Mouse (Mus musculus) liver, embryonic 12.5 days (tissue): ENCODE measurements around the gene Pgap3. TPM values are rescaled to one million over a fixed set of nuclear protein-coding genes. Genes with fewer than 3 reads are reported as not detected.
"Not testable (repeated sequence)": the region's sequence is repeated elsewhere in the genome, so short reads cannot be mapped to it uniquely, and the experiment has no call there.

Source experiments
- ATAC-seq: fragments of 200-750 bp; cut with Nextera tagmentation; 2 replicates; pipeline ENCODE4 v1.8.0; 2017; ENCODE audit warnings: moderate number of reproducible peaks, mild to moderate bottlenecking, moderate library complexity
- H3K27ac ChIP-seq: fragments of 300-500 bp; sonication (generic); 2 replicates; pipeline ENCODE4 v1.5.1; 2016; ENCODE audit warnings: mild to moderate bottlenecking
- H3K27me3 ChIP-seq: fragments of 300-500 bp; sonication (generic); replicated peaks from 2 replicates; pipeline ENCODE4 v1.6.1; 2016; ENCODE audit warnings: mild to moderate bottlenecking, moderate library complexity
- H3K36me3 ChIP-seq: fragments of 300-500 bp; sonication (generic); 2 replicates; pipeline ENCODE4 v1.6.1; 2016; ENCODE audit warnings: mild to moderate bottlenecking, moderate library complexity
- H3K4me1 ChIP-seq: fragments of 300-500 bp; sonication (generic); 2 replicates; pipeline ENCODE4 v1.6.1; 2016
- H3K4me2 ChIP-seq: fragments of 300-500 bp; sonication (generic); 2 replicates; pipeline ENCODE4 v1.6.1; 2016; ENCODE audit warnings: mild to moderate bottlenecking, moderate library complexity
- H3K4me3 ChIP-seq: fragments of 300-500 bp; sonication (generic); 2 replicates; pipeline ENCODE4 v1.5.1; 2016; ENCODE audit warnings: mild to moderate bottlenecking, moderate library complexity
- H3K9ac ChIP-seq: fragments of 300-500 bp; sonication (generic); 2 replicates; pipeline ENCODE4 v1.6.1; 2016; ENCODE audit warnings: mild to moderate bottlenecking, moderate library complexity
- H3K9me3 ChIP-seq: fragments of 300-500 bp; sonication (generic); replicated peaks from 2 replicates; pipeline ENCODE4 v1.6.1; 2016; ENCODE audit warnings: mild to moderate bottlenecking, moderate library complexity
- WGBS: fragments of 180-500 bp; shearing (Covaris S2); methylation state at CpG from one replicate; pipeline ENCODE4 v1.1.7; 2016; ENCODE audit not compliant: insufficient replicate concordance; 5-methylcytosine and 5-hydroxymethylcytosine counted together
- polyA plus RNA-seq: library from polyadenylated mRNA; unstranded; fragments of >200 nt; fragmentation: Nextera tagmentation; extraction: Ambion mirVana; gene quantifications from 2 replicates; pipeline ENCODE4 v1.2.1, GENCODE M21; 2016

The Pgap3 gene
- polyA plus RNA-seq, 1 experiment from 2014 or later: 3.5 TPM

DNA sequence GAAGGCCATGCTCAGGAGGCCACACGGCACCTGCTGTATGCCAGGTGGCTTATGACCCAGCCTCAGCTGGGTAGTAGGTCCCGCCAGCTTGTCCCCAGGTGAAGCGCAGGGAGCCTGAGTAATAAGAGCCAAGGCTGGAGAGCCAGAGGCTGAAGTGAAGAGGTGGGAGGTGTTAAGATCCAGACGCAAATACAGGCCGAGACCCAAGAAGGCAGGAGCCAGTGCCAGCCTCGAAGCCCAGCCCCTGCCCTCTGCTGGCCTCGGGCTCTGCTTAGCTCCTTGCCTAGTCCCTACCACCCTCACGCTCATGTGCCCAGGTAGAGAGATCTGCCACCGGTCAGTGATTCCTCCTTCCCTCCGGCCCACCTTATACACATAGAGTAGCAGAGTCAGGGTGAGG is 12.0 kb downstream of the Pgap3 start:
- H3K4me3 ChIP-seq: no peak overlapping the region
- WGBS: 59% methylated on average over 10 of the region's 10 CpGs
- H3K4me2 ChIP-seq: no peak overlapping the region
- no peak overlapping the region for H3K27ac ChIP-seq
- H3K4me1 ChIP-seq: peaks cover 24% of the 10 kb centered on the region
- H3K9ac ChIP-seq: no peak overlapping the region
- peaks cover 87% of the 10 kb centered on the region for H3K27me3 ChIP-seq
- no peaks in the 10 kb centered on the region for H3K9me3 ChIP-seq
- H3K36me3 ChIP-seq: no peaks in the 10 kb centered on the region
- no peak for ATAC-seq

GRCm38 (mm10) chr11:98387056-98387577 is 13.2 kb downstream of the Pgap3 start:
- no peak overlapping the region for H3K4me2 ChIP-seq
- no peak overlapping the region for H3K4me3 ChIP-seq
- no peaks in the 10 kb centered on the region for H3K9me3 ChIP-seq
- no peak overlapping the region for H3K27ac ChIP-seq
- no peak for ATAC-seq
- WGBS: 40% methylated on average over 14 of the region's 14 CpGs
- H3K9ac ChIP-seq: no peak overlapping the region
- H3K36me3 ChIP-seq: no peaks in the 10 kb centered on the region
- peaks cover 92% of the 10 kb centered on the region for H3K27me3 ChIP-seq
- peaks cover 13% of the 10 kb centered on the region for H3K4me1 ChIP-seq

DNA sequence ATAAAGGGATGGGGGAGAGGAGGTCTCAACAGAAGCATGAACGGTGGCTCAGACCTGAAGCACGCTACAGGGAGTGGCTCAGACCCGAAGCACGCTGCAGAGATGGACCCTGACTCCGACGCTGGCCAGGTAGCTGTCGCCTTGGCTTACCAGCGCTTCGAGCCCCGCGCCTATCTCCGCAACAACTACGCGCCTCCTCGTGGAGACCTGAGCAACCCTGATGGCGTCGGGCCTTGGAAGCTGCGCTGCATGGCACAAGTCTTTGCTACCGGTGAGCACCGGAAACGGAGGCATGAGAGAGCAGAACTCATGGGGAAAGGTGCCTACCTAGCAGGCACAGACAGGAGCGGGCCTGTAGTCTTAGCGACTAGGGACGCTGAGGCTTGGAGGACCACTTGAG is 13.7 kb downstream of the Pgap3 start:
- H3K4me2 ChIP-seq: no peak overlapping the region
- no peak overlapping the region for H3K4me3 ChIP-seq
- H3K4me1 ChIP-seq: peaks cover 8% of the 10 kb centered on the region; the same call in 1 of the 2 replicates
- no peak overlapping the region for H3K27ac ChIP-seq
- no peaks in the 10 kb centered on the region for H3K36me3 ChIP-seq
- no peak for ATAC-seq
- no peak overlapping the region for H3K9ac ChIP-seq
- peaks cover 88% of the 10 kb centered on the region for H3K27me3 ChIP-seq
- no peaks in the 10 kb centered on the region for H3K9me3 ChIP-seq
- WGBS: 12% methylated on average over 24 of the region's 24 CpGs

- no peak for ATAC-seq
- H3K27me3 ChIP-seq: peaks cover 81% of the 10 kb centered on the region
- H3K4me3 ChIP-seq: no peak within 1 kb of the TSS
- H3K4me2 ChIP-seq: no peak within 1 kb of the TSS
- H3K9ac ChIP-seq: no peak within 1 kb of the TSS
- 0 out of 2 replicates have a peak, but pooled peaks cover 8% of the 10 kb centered on the region for H3K4me1 ChIP-seq
- H3K27ac ChIP-seq: no peak within 1 kb of the TSS
- peaks cover under 1% of the 10 kb centered on the region; the same call in 1 of the 2 replicates for H3K36me3 ChIP-seq
- WGBS: 37% methylated on average over 25 of the region's 25 CpGs
- no peaks in the 10 kb centered on the region for H3K9me3 ChIP-seq
Measured at GRCm38 (mm10) chr11:98385638-98386585, 14.4 kb downstream of the Pgap3 start, which contains the start of gene Pnmt. Gene Pnmt, plus strand, starts transcription at chr11:98386450.

- Histone ChIP-seq H3K4me2 (no peak overlapping the region), H3K4me3 (no peak overlapping the region), H3K27me3 (peaks cover 72% of the 10 kb centered on the region), H3K36me3 (peaks cover 10% of the 10 kb centered on the region), H3K4me1 (0 out of 2 replicates have a peak, but pooled peaks cover 8% of the 10 kb centered on the region), H3K9me3 (no peaks in the 10 kb centered on the region), H3K27ac (no peak overlapping the region), H3K9ac (no peak overlapping the region)
- WGBS: 56% methylated on average over 8 of the region's 8 CpGs
- ATAC-seq: no peak
Measured at GRCm38 (mm10) chr11:98384721-98385637, 15.3 kb downstream of the Pgap3 start.

- Histone ChIP-seq H3K9ac (no peak overlapping the region), H3K4me1 (0 out of 2 replicates have a peak, but pooled peaks cover 3% of the 10 kb centered on the region), H3K27me3 (peaks cover 64% of the 10 kb centered on the region), H3K4me2 (no peak overlapping the region), H3K4me3 (no peak overlapping the region), H3K36me3 (peaks cover 17% of the 10 kb centered on the region), H3K9me3 (no peaks in the 10 kb centered on the region), H3K27ac (no peak overlapping the region)
- no peak for ATAC-seq
- whole genome bisulfite sequencing: 58% methylated on average over 20 of the region's 20 CpGs
Measured at GRCm38 (mm10) chr11:98384216-98384615, 16.1 kb downstream of the Pgap3 start.

GRCm38 (mm10) chr11:98383261-98384030 is 16.8 kb downstream of the Pgap3 start, which contains the start of gene Tcap:
Gene Tcap, plus strand, starts transcription at chr11:98383811.
- H3K4me3 ChIP-seq: no peak within 1 kb of the TSS
- no peak within 1 kb of the TSS for H3K9ac ChIP-seq
- peaks cover 25% of the 10 kb centered on the region for H3K36me3 ChIP-seq
- H3K9me3 ChIP-seq: no peaks in the 10 kb centered on the region
- no peak within 1 kb of the TSS for H3K4me2 ChIP-seq
- 54% methylated on average over 14 of the region's 14 CpGs for WGBS
- H3K27me3 ChIP-seq: peaks cover 56% of the 10 kb centered on the region
- H3K27ac ChIP-seq: no peak within 1 kb of the TSS
- ATAC-seq: no peak
- no peaks in the 10 kb centered on the region for H3K4me1 ChIP-seq

DNA sequence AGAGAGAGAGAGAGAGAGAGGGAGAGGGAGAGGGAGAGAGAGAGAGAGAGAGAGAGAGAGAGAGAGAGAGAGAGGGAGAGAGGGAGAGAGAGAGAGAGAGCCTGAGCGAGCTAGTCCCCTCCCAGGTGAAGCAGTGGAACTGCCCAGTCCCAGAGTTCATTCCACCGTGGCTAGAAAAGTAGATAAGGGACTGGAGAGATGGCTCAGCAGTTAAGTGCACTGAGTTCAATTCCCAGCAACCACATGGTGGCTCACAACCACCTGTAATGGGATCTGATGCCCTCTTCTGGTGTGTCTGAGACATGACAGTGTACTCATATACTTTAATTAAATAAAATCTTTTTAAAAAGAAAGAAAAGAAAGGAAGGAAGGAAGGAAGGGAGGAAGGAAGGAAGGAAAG is 17.9 kb downstream of the Pgap3 start:
- H3K36me3 ChIP-seq: peaks cover 36% of the 10 kb centered on the region
- not testable (repeated sequence) for H3K9ac ChIP-seq, H3K4me2 ChIP-seq, H3K27ac ChIP-seq, H3K4me3 ChIP-seq, H3K4me1 ChIP-seq, H3K9me3 ChIP-seq, ATAC-seq
- H3K27me3 ChIP-seq: peaks cover 46% of the 10 kb centered on the region
- WGBS: 37% methylated on average over 2 of the region's 2 CpGs

- WGBS: 81% methylated on average over 2 of the region's 2 CpGs
- H3K4me1 ChIP-seq: no peaks in the 10 kb centered on the region
- no peak for ATAC-seq
Measured at GRCm38 (mm10) chr11:98381651-98382050, 18.6 kb downstream of the Pgap3 start.

DNA sequence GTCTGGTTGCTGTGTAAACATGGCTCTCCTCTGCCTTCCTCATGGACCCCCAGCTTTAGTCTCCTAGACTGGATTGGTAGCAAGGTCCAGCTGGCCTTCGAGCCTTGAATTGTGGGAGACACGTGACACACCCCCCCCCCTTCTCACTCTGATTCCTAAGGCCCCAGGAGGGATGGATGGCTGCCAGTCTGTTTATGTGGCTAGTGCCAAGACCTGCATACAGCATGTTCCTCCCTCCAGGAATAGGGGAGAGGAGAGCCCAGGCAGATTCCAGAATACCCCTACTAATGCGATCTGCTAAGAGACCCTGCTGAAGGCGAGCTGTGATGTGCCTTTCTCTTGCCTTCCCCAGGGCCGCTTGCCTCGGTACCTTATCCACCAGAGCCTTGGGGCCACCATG is 20.2 kb downstream of the Pgap3 start:
- H3K4me2 ChIP-seq: no peak overlapping the region
- H3K27ac ChIP-seq: no peak overlapping the region
- H3K4me1 ChIP-seq: no peaks in the 10 kb centered on the region
- no peak overlapping the region for H3K9ac ChIP-seq
- WGBS: 77% methylated on average over 6 of the region's 6 CpGs
- ATAC-seq: no peak
- no peaks in the 10 kb centered on the region for H3K9me3 ChIP-seq
- H3K4me3 ChIP-seq: no peak overlapping the region
- peaks cover 59% of the 10 kb centered on the region for H3K36me3 ChIP-seq
- peaks cover 23% of the 10 kb centered on the region for H3K27me3 ChIP-seq

More at GRCm38 (mm10) chr11:98381651-98382050, 18.6 kb downstream of the Pgap3 start:
- peaks cover 38% of the 10 kb centered on the region for H3K27me3 ChIP-seq
- no peaks in the 10 kb centered on the region for H3K9me3 ChIP-seq
- no peak overlapping the region for H3K4me3 ChIP-seq
- H3K9ac ChIP-seq: no peak overlapping the region
- H3K27ac ChIP-seq: no peak overlapping the region
- H3K4me2 ChIP-seq: no peak overlapping the region
- peaks cover 43% of the 10 kb centered on the region for H3K36me3 ChIP-seq

DNA sequence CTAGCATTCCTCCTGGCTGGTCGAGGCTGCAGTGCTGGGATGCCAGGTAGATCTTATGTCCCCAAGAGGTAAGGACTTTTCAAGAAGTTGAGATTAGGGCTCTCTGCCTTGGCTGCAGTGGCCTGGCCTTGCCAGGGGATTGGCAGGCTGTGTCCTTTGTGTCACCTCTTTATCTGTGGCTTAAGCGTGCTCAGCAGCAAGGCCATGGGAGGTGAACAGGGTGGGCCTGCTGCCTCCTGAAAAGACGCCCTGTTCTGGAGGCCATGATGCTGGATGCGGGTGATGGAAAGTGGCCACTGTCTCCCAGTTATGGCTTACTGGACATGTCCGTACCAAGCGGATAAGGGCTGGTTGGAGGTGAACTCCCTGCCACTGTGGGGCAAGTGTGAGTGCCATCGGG is 20.9 kb downstream of the Pgap3 start:
- no peak overlapping the region for H3K4me3 ChIP-seq
- WGBS: 71% methylated on average over 7 of the region's 7 CpGs
- peaks cover 66% of the 10 kb centered on the region for H3K36me3 ChIP-seq
- no peaks in the 10 kb centered on the region for H3K4me1 ChIP-seq
- ATAC-seq: no peak
- H3K9me3 ChIP-seq: no peaks in the 10 kb centered on the region
- no peak overlapping the region for H3K9ac ChIP-seq
- no peak overlapping the region for H3K4me2 ChIP-seq
- H3K27me3 ChIP-seq: peaks cover 16% of the 10 kb centered on the region
- H3K27ac ChIP-seq: no peak overlapping the region
